Mouse (Mus musculus) adrenal gland, postnatal 10 days (tissue): Measurements from ENCODE around the gene Scimp. TPM values are rescaled to one million over a fixed set of nuclear protein-coding genes. Genes with fewer than 3 reads are reported as not detected.

Experiments
- DNase-seq: peaks from one replicate; pipeline ENCODE4 v3.0.0; 2021; ENCODE audit warnings: mixed read lengths
- long read RNA-seq, 2 experiments: library from polyadenylated mRNA; stranded (forward); transcript quantifications; one replicate each; pipeline ENCODE4 v2.0.0; 2021
- total RNA-seq, 2 experiments: library from RNA; stranded (reverse); gene quantifications; 2 replicates each; pipeline ENCODE4 v1.2.3; 2021

The Scimp gene
- under 1 TPM; 0.27 to 0.57 TPM for total RNA-seq
- long read RNA-seq, experiment 1, partial matches to known transcripts = 0 of 4 reads
- long read RNA-seq, experiment 1, other reads (novel, unspliced or antisense) = 2 of 4 reads
- long read RNA-seq, experiment 2, partial matches to known transcripts = 0 of 1 reads
- long read RNA-seq, experiment 2, other reads (novel, unspliced or antisense) = 0 of 1 reads

DNA sequence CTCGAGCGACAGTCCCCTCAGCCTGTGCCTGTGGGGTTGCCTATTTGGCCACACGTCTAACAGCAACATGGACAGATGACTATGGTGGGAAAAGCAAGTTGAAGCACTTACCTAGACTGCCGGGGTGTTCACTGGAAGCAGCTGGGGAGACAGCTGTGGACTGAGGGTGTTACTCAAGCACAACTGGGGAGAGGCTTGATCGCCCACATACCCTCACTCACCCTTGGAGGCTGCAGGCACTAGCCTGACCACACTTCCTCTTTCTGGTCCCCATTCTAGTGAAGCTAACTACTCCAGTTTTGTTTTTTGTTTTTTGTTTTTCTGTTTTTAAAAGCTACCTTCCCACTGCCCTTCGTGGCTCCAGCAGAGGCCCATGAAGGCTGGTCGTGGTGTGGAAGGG, at the start of gene Scimp:
TSS of gene Scimp (minus strand) at position 222 of the 400 bp plus-strand sequence.
- no peak for DNase-seq

DNA sequence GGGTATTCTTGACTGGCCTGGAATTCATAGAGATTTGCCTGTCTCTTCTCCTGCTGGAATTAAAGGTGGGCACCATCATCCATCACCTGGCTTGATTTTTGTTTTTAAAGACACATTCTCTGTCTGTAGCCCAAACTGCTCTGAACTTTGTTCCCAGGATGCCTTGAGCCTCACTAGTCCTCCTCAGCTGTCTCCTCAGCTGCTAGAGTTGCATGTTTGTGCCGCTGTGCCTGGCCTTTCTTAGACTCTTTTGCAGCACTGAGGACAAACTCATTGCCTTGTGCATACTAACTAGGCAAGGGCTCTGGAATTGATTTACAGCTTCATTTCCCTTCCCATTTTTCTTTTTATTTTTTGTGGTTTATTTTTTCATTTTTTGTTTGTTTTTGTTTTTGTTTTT, 48.0 kb upstream of the Scimp start:
- no peak for DNase-seq

DNA sequence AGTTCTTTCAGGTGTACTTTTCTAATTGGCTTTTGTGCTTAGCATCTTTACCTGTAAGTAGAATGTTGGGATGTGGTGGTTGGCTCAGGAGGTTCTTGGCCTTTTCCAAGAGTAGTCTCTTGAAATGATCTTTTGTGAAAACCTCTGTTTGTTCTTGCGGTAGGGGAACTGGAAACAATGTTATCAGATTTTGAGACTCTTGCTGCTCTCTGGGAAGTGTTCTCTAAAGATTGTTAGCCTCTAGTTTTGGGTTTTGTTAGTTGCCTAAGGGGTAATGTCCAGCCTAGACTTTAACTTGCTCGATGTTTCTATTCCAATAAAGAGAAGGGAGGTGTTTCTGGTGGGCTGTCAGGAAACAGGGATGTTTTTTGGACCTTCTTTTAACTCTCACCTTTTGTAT, 33.6 kb upstream of the Scimp start:
- no peak for DNase-seq

DNA sequence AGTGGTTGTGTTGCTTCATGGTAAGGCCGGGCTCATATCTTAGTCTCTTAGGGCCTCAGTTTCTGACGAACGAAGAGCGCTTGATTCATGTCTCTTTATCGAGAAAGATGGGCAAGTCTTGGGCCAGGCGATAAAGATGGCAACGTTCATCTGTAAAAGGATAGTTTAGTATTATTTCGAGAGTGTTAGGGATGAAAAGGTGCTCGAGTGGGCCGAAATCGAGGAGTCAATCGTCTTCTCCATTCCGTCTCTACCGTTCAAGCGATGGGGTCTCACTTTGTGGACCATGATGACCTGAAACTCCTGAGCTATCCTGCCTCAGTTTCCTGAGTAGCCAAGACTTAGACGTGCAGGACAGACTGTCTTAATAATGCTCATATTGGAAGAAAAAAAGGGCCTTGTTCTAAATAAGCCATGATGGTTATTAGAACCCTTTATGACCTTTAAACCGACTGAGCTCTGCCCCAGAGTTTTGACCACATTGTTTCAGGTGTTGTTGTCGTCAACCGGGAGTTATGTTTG, 33.1 kb upstream of the Scimp start:
- no peak for DNase-seq

GRCm38 (mm10) chr11:70844559-70845456, 32.4 kb upstream of the Scimp start, which contains the start of gene Rabep1:
TSS of gene Rabep1 (plus strand) at chr11:70844778.
- peak; percentile 99 for DNase-seq

GRCm38 (mm10) chr11:70843701-70844551, 31.5 kb upstream of the Scimp start:
- DNase-seq = peak; percentile 27

DNA sequence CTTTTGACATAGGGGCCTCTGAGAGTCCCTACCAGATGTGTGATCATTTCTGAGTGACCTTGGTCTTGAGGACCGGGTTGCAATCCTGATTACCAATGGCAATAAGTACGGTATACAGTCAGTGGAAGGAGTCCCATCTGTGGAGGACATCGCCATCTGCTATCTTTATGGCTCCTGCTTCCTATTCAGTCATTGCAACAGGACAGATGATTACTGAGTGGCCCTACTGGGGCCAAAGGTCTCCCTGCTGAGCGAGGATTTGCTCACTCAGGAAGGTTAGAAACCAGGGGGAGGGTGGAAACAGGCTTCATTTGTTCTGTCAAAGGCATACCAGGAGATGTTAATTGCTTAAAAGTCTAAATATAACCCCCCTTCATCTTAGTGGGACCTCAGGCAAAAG, 30.6 kb upstream of the Scimp start:
- no peak for DNase-seq

GRCm38 (mm10) chr11:70838610-70839009, 26.2 kb upstream of the Scimp start:
- DNase-seq = no peak

GRCm38 (mm10) chr11:70837031-70837430, 24.6 kb upstream of the Scimp start:
- DNase-seq = no peak

DNA sequence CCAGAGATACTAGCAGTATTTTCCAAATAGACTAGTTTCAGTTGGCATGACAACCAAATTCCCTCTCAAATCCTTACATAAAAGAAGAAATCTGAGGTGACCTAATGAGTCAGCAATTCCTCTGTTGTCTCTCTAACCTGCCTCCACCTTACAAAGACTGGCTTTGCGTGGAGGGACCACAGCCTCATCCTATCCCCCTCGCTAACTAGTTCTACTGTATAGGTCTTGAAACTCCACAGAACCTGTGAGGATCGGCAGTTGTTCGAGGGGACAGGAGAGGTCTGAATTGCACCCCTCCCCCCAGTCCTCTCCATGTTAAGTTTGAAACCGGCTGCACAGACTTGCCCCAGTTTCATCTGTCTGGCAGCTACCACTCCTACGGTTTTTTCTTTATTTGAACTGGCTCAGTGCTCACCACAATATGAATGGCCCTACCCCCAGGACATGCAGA, 23.0 kb upstream of the Scimp start:
- DNase-seq = no peak

DNA sequence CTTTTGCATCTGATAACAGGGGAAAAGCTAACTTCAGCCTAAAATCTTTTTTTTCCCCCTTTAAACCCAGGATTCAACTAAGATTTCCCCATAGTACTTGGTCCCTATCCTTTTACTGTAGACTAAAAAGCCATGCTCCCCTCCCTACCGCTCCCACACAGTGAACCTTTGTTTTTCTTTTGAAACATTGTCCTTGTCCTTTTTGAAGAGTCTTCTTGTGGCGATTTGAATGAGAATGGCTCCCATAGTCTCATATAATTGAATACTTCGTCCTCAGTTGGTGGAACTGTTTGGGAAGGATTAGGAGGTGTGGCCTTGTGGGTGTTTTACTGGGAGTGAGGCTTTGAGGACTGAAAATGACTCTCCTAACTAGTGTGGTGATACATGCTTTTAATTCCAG, 21.4 kb upstream of the Scimp start:
- no peak for DNase-seq

- no peak for DNase-seq
These were observed 21.0 kb upstream of the Scimp start for GRCm38 (mm10) chr11:70833408-70833807.

- DNase-seq = no peak
These were observed 18.8 kb upstream of the Scimp start for GRCm38 (mm10) chr11:70831201-70831600.

DNA sequence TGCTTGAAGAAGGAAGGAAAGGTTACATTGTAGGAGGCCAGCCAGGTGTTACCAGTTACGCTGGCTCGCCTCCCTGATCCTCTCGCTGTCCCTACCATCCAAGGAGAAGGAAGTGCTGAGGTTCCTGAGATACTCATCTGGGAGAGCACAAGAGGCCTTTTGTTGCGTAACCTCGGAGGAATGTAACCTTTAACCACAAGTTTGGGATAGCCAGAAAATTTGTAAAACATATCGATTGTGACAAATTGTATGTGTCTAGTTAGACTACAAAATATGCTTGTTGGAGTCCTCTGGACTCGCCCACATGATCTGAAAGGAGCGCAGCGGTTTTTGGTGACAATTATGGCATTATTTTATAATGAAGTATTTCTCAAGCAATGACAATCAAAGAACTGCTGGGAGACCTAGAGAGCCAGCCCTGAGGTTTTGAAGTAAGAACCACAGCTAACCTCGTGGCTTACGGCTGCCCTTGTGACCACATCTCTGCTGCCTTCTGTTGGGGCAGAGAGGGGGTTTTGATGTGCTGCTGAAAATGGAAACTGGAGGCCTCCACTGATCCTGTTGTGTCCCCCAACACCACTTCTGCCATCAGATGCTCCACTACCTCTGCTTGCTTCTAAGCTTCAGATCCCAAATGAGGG, 16.7 kb upstream of the Scimp start:
- DNase-seq = no peak

DNA sequence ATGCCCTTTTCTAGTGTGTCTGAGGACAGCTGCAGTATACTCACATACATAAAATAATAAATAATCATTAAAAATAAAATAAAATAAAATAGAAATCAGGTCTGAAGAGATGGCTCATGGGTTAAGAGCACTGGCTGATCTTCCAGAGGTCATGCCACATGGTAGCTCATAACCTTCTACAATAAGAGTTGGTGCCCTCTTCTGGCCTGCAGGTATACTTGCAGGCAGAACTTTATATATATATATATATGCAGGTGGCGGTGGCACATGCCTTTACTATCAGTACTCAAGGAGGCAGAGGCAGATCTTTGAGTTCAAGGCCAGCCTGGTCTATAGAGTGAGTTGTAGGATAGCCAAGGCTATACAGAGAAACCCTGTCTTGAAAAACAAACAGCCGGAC, 13.8 kb upstream of the Scimp start:
- DNase-seq = no peak

DNA sequence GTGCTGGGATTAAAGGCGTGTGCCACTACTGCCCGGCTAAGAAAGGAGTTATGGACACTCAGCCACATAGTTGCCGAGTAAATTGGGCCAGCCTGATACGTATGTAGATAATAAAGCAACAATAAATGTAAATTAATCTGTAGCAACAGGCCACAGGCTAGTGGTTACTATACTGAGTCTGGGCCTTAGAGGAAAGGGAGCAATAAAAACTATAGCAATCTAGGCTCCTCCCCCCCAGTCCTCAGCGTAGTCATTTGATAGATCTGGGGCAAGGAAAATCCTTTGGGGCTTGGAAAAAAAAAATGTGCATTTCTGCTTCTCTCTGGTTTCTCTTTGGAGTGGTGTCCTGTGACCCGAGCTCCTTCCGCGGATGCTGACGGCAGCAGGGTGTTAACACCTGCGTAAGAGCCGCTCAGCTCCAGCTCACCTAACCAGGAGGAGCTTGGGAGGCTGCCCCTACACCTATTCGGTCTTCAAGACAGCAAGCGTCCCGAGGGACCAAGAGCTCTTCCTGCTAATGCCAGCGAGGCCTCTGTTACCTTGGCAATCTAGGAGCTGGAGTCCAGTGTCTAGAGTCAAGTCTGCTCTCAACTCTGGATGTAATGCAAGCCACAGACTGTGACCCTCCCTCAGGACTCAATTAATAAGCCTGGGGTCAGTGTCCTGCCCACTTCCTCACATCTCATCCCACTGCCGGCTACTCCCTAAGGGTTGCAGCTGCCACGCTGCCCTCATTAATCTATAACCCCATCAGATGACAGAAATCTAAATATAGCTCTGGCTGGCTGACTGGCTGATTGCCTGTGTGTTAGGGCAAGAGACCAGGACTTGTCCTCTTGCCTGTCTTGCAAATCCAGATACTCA, 9.6 kb upstream of the Scimp start:
- peak; percentile 73 for DNase-seq

DNA sequence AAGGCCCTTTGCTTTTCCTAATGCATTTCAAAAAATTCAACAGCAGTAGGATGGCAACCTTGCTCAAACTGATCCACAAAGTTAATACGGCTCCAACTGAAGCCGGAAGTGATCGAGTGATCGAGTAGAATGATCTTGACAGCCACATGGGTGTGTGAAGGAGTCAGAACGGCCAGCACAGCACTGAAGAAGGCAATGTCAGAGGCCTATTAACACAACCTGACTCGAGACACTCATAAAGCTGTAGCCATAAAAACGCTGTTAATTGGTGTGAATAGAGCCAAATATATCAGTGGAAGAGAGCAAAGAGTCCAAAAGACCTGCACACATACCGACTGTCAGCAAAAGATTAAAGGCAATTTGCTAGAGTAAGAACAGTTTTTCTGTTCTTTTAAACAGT, 7.7 kb upstream of the Scimp start:
- DNase-seq = no peak

DNA sequence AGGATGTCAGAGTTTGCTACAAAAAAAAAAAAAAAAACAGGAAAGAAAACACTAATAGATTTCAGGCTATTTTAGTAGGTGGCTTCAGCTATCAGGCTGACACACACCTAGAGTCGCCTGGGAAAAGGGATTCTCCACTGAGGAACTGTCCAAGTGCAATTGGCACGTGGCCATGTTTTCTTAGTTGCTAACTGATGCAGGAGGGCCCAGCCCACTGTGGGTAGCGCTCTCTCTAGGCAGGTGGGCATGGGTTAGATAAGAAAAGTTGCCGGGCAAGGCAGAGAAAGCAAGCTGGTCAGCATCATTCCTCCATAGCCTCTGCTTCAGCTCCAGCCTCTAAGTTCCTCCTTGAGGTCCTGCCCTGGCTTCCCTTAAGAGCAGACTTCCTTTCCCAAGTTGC, 4.4 kb upstream of the Scimp start:
- no peak for DNase-seq

DNA sequence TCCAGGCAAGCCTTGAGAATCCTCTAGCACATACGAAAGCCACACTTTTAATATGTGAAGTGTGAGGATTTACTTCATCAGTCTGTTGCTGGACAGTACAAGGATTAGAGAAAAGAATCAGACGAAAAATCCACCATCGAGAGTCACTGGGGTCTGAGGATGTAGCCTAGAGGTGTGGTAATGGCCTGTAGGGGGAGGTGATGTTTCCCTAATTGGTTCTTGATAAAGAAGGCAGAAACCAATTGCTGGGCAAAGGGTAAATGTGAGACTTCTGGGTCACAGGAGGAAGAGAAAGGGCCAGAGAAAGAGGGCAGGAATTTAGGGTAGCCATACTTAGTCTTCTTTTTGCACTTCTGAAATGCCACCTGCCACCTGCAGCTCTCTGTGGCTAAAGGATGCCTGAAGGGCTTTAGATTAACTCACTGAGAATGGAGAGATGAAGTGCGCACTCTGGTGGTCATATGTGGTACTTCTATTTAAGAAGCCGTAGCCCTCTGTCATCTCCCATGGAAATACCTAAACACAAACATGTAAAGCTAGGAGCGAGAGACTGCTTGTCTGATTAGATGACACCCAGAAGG, 3.2 kb upstream of the Scimp start:
- peak; percentile 71 for DNase-seq

DNA sequence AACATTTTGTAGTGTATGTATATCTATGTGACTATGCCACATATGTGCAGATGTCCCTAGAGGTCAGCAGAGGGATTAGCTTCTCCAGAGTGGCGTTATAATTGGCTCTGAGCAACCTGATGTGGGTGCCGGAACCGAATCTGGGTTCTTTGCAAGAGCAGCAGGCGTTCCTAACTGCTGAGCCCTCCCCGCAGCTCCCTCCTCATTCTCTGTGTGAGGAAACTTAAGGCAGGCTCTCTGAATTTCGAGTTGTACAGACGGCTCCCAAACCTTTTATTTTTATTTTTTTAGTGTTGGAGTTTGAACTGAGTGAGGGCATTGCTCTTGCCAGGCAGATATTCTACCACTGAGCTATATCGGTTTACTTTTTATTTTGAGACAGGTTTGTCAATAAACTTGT, 2.7 kb upstream of the Scimp start:
- no peak for DNase-seq
